Mouse (Mus musculus) lung, postnatal 0 days (tissue): ENCODE measurements at regions not wholly inside any gene's neighbourhood (a gene's known extent, or its start where the extent isn't known, plus 50 kb on each side); places are given as distances from the start of the nearest gene placed in this dataset.

Experiments
- ATAC-seq: fragments of 200-750 bp; cut with Nextera tagmentation; 2 replicates; pipeline ENCODE4 v1.8.0; 2017; ENCODE audit warnings: moderate library complexity
- DNase-seq: peaks from one replicate; pipeline ENCODE4 v3.0.0-alpha.2; 2016; ENCODE audit warnings: low spot score
- H3K27ac ChIP-seq: fragments of 300-500 bp; sonication (generic); 2 replicates; pipeline ENCODE4 v1.5.1; 2014; ENCODE audit warnings: antibody characterized with exemption, mild to moderate bottlenecking, low read length, mixed read lengths
- H3K27me3 ChIP-seq: fragments of 300-500 bp; sonication (generic); replicated peaks from 2 replicates; pipeline ENCODE4 v1.6.1; 2014; ENCODE audit warnings: low read length, mixed read lengths; ENCODE audit not compliant: insufficient read depth
- H3K36me3 ChIP-seq: fragments of 300-500 bp; sonication (generic); 2 replicates; pipeline ENCODE4 v1.6.1; 2014; ENCODE audit warnings: low read length, mixed read lengths; ENCODE audit not compliant: insufficient read depth
- H3K4me1 ChIP-seq: fragments of 300-500 bp; sonication (generic); 2 replicates; pipeline ENCODE4 v1.6.1; 2014; ENCODE audit warnings: antibody characterized with exemption, low read depth, low read length, mixed read lengths; ENCODE audit not compliant: insufficient read depth
- H3K4me2 ChIP-seq: fragments of 300-500 bp; sonication (generic); replicated peaks from 2 replicates; pipeline ENCODE4 v1.6.1; 2014; ENCODE audit warnings: low read depth, mild to moderate bottlenecking, low read length, moderate library complexity, mixed read lengths
- H3K4me3 ChIP-seq: fragments of 300-500 bp; sonication (generic); 2 replicates; pipeline ENCODE4 v1.5.1; 2014; ENCODE audit warnings: low read depth, low read length
- H3K9ac ChIP-seq: fragments of 300-500 bp; sonication (generic); replicated peaks from 2 replicates; pipeline ENCODE4 v1.6.1; 2014; ENCODE audit warnings: low read depth, mild to moderate bottlenecking
- H3K9me3 ChIP-seq: fragments of 300-500 bp; sonication (generic); 2 replicates; pipeline ENCODE4 v1.6.1; 2016; ENCODE audit warnings: low read length, mixed read lengths
- CTCF ChIP-seq: IDR thresholded peaks from 2 replicates; pipeline ENCODE4 v1.5.1; 2016; ENCODE audit warnings: antibody characterized with exemption, mild to moderate bottlenecking
- EP300 ChIP-seq: IDR thresholded peaks from 2 replicates; pipeline ENCODE4 v1.6.1; 2016; ENCODE audit warnings: antibody characterized with exemption, mild to moderate bottlenecking, control low read depth
- WGBS: fragments of 180-500 bp; shearing (Covaris S2); extraction: QIAGEN DNeasy Blood & Tissue Kit; methylation state at CpG from one replicate; pipeline ENCODE4 v1.1.7; 2014; 5-methylcytosine and 5-hydroxymethylcytosine counted together

GRCm38 (mm10) chr6:101531914-101532313 is 154.2 kb upstream of the Pdzrn3 start:
- Histone ChIP-seq H3K36me3 (no peaks in the 10 kb centered on the region), H3K4me2 (peak overlapping the region; percentile 42; the same call in 1 of the 2 replicates), H3K9me3 (no peaks in the 10 kb centered on the region), H3K27ac (0 out of 2 replicates have a peak overlapping the region, but pooled peaks have one; percentile 57), H3K9ac (no peak overlapping the region), H3K4me3 (no peak overlapping the region), H3K27me3 (no peaks in the 10 kb centered on the region), H3K4me1 (no peaks in the 10 kb centered on the region)
- no peak for TF ChIP-seq CTCF
- TF ChIP-seq EP300: no peak
- ATAC-seq (no peak), DNase-seq (peak; percentile 71)
- 57% methylated on average over 5 of the region's 5 CpGs for WGBS

GRCm38 (mm10) chr6:101525129-101525528 is 147.4 kb upstream of the Pdzrn3 start:
- 68% methylated on average over 2 of the region's 2 CpGs for WGBS
- no peak for TF ChIP-seq EP300
- no peak for TF ChIP-seq CTCF

GRCm38 (mm10) chr6:101521316-101521715 is 143.6 kb upstream of the Pdzrn3 start:
- Histone ChIP-seq H3K9me3 (no peaks in the 10 kb centered on the region), H3K36me3 (no peaks in the 10 kb centered on the region), H3K9ac (no peak overlapping the region), H3K4me1 (peaks cover 4% of the 10 kb centered on the region; the same call in 1 of the 2 replicates), H3K27me3 (no peaks in the 10 kb centered on the region), H3K4me2 (no peak overlapping the region), H3K27ac (no peak overlapping the region), H3K4me3 (no peak overlapping the region)
- 92% methylated on average over 6 of the region's 6 CpGs for WGBS
- TF ChIP-seq EP300: no peak
- DNase-seq (no peak), ATAC-seq (no peak)

More at GRCm38 (mm10) chr6:101525129-101525528, 147.4 kb upstream of the Pdzrn3 start:
- Histone ChIP-seq H3K27me3 (no peaks in the 10 kb centered on the region), H3K36me3 (no peaks in the 10 kb centered on the region), H3K4me1 (peaks cover 4% of the 10 kb centered on the region; the same call in 1 of the 2 replicates), H3K9me3 (no peaks in the 10 kb centered on the region), H3K27ac (no peak overlapping the region), H3K4me3 (no peak overlapping the region), H3K9ac (no peak overlapping the region), H3K4me2 (no peak overlapping the region)
- no peak for ATAC-seq
- no peak for DNase-seq

- TF ChIP-seq CTCF (no peak), EP300 (no peak)
- DNase-seq: no peak
- Histone ChIP-seq H3K9ac (no peak overlapping the region), H3K27ac (no peak overlapping the region), H3K27me3 (no peaks in the 10 kb centered on the region), H3K9me3 (no peaks in the 10 kb centered on the region), H3K4me1 (peaks cover 4% of the 10 kb centered on the region; the same call in 1 of the 2 replicates), H3K4me2 (no peak overlapping the region), H3K4me3 (no peak overlapping the region), H3K36me3 (no peaks in the 10 kb centered on the region)
- 73% methylated on average over 3 of the region's 3 CpGs for WGBS
- ATAC-seq: no peak
Measured at GRCm38 (mm10) chr6:101520755-101521154, 143.1 kb upstream of the Pdzrn3 start.

- Histone ChIP-seq H3K4me3 (no peak overlapping the region), H3K36me3 (no peaks in the 10 kb centered on the region), H3K4me2 (no peak overlapping the region), H3K27me3 (no peaks in the 10 kb centered on the region), H3K4me1 (no peaks in the 10 kb centered on the region; the same call in 1 of the 2 replicates), H3K9ac (no peak overlapping the region), H3K27ac (no peak overlapping the region), H3K9me3 (no peaks in the 10 kb centered on the region)
- DNase-seq: no peak
- TF ChIP-seq EP300 (no peak), CTCF (no peak; the same call in 1 of the 2 replicates)
- 29% methylated on average over 9 of the region's 9 CpGs for WGBS
- ATAC-seq: no peak
Measured at GRCm38 (mm10) chr6:101518904-101519701, 141.4 kb upstream of the Pdzrn3 start.

GRCm38 (mm10) chr6:101517584-101517983 is 139.9 kb upstream of the Pdzrn3 start:
- 28% methylated on average over 2 of the region's 2 CpGs for WGBS
- Histone ChIP-seq H3K4me1 (no peaks in the 10 kb centered on the region; the same call in 1 of the 2 replicates), H3K27ac (no peak overlapping the region), H3K27me3 (no peaks in the 10 kb centered on the region), H3K9me3 (no peaks in the 10 kb centered on the region), H3K4me2 (no peak overlapping the region), H3K4me3 (no peak overlapping the region), H3K36me3 (no peaks in the 10 kb centered on the region), H3K9ac (no peak overlapping the region)
- peak; percentile 58 for DNase-seq
- peak; percentile 38 for ATAC-seq
- TF ChIP-seq EP300 (no peak), CTCF (no peak)
